Mouse (Mus musculus) urinary bladder, postnatal 25 days (tissue): Measurements from ENCODE around the gene Sez6l.

ENCODE experiments used
- DNase-seq: peaks from one replicate; pipeline ENCODE4 v3.0.0; 2022; ENCODE audit warnings: low spot score

Gene Sez6l

GRCm38 (mm10) chr5:112385973-112386372, 191.0 kb downstream of the Sez6l start:
- DNase-seq: no peak

GRCm38 (mm10) chr5:112384805-112385472, 192.0 kb downstream of the Sez6l start:
- no peak for DNase-seq

GRCm38 (mm10) chr5:112382641-112383330, 194.2 kb downstream of the Sez6l start:
- DNase-seq: no peak

- DNase-seq: no peak
Observed at GRCm38 (mm10) chr5:112382042-112382441, 194.9 kb downstream of the Sez6l start.

GRCm38 (mm10) chr5:112381154-112381553, 195.8 kb downstream of the Sez6l start:
- DNase-seq: no peak

- DNase-seq: no peak
Observed at GRCm38 (mm10) chr5:112378716-112379115, 198.3 kb downstream of the Sez6l start.

- no peak for DNase-seq
Observed at GRCm38 (mm10) chr5:112377380-112377779, 199.6 kb downstream of the Sez6l start.

- no peak for DNase-seq
Observed at GRCm38 (mm10) chr5:112376111-112376510, 200.9 kb downstream of the Sez6l start.

GRCm38 (mm10) chr5:112371933-112372332, 205.1 kb downstream of the Sez6l start:
- no peak for DNase-seq

- no peak for DNase-seq
Observed at GRCm38 (mm10) chr5:112370236-112370813, 206.7 kb downstream of the Sez6l start.

- no peak for DNase-seq
Observed at GRCm38 (mm10) chr5:112369326-112369725, 207.7 kb downstream of the Sez6l start.
